Mouse (Mus musculus) olfactory bulb, adult 2 months (tissue): ENCODE data around the gene Gm973.

ENCODE experiments used
- CTCF ChIP-seq: fragments of 200-500 bp; IDR thresholded peaks from 2 replicates; pipeline ENCODE4 v1.5.1; 2012; ENCODE audit warnings: low read depth, mild to moderate bottlenecking, low read length, moderate library complexity; ENCODE audit not compliant: insufficient read depth
- POLR2A ChIP-seq: fragments of 200-500 bp; IDR thresholded peaks from 2 replicates; pipeline ENCODE4 v1.6.1; 2012; ENCODE audit warnings: mild to moderate bottlenecking, low read depth, low read length, moderate library complexity; ENCODE audit not compliant: insufficient read depth

DNA sequence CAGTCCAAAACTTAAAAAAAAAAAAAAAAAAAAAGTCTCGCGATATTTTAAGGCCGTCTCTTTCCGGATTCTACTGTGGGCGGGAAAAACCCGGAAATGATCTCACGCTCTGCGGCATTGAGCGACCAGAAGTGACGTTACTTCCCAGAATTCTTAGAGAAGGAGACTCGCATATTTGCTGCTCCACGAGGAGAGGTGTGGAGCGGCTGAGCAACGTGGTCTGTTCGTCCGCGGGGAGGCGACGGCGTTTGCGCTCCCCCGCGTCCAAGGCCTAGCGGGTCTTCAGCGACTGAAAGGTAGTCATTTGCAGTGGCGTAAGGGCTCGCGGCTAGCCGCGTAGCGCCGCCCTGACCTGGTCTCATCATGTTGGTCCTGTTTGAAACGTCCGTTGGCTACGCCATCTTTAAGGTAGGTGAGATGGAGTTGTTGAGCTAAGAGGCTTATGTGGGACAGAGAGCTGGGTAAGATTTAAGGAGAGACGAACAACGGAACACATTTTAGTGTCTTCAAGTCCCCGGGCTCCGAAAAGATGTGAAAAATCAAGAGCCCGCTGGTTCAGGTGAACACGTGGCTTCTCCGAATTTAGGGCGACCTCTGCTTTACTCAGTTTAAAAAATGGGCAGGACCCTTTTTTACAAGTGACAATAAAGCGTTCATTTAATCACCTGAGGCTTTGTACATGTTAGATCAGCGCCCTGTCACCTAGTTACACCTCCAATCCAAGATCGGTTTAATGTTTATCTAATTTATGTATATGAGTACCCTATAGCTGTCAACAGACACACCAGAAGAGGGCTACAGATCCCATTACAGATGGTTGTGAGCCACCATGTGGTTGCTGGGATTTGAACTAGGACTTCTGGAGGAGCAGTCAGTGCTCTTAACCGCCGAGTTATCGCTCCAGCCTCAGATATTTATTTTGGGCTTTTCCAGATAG lies 169.0 kb downstream of the Gm973 start, which contains the start of gene Nop58:
- TF ChIP-seq CTCF: no peak
- peak; percentile 83 for TF ChIP-seq POLR2A
